Mouse (Mus musculus): ENCODE data around the gene Ift57. TPM values are rescaled to one million over a fixed set of nuclear protein-coding genes. Genes with fewer than 3 reads are reported as not detected.

Ift57 gene
- polyA plus RNA-seq, 1 experiment from 2014 or later, result 23.9 TPM

DNA sequence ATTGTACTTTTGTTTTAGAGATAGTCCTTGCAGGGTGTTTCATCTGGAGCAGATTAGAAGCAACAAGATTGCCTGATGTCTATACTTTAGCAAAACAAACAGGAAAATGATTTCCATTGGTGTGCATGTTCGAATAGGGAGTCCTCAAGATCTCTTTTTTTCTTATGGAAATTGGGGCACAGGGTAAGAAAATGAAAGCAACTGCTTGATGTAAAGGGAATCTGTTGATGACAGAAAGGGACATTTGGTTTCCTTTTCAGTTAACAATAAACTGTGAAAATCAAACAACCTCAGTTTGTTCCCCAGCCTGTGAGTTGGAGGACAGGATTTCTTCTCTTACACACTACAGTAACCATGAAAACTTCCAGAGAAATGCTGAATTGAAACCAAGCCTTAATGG is 53.9 kb downstream of the Ift57 start:
- Histone ChIP-seq H3K36me3 (ENCODE audit: control insufficient read depth, insufficient read depth, low read length) (no peaks in the 10 kb centered on the region), H3K4me1 (ENCODE audit: control insufficient read depth in 2 of 2, insufficient read depth in 2 of 2, low read length in 2 of 2) (0 out of 4 replicates have a peak, but pooled peaks cover 0 to 2% of the 10 kb centered on the region in 2 experiments), H3K4me3 (ENCODE audit: control insufficient read depth in 1 of 2, insufficient read depth in 1 of 2, low read depth in 1 of 2, low read length in 2 of 2) (no peak overlapping the region), H3K4me2 (ENCODE audit: low read length) (no peak overlapping the region), H3K9ac (ENCODE audit: low read length) (no peak overlapping the region), H3K9me3 (ENCODE audit: control insufficient read depth, low read length) (no peaks in the 10 kb centered on the region), H3K27me3 (ENCODE audit: control insufficient read depth, insufficient read depth, low read length) (no peaks in the 10 kb centered on the region), H3K27ac (replicated peaks in 1 of 2; ENCODE audit: control insufficient read depth in 1 of 2, insufficient read depth in 1 of 2, low read depth in 2 of 2, low read length in 2 of 2) (no peak overlapping the region)
- WGBS, result 78% methylated on average over 1 of the region's 1 CpGs
- no peak for ATAC-seq (ENCODE audit: insufficient number of reproducible peaks, insufficient read depth, low FRiP score, low read depth)

- 59% methylated on average over 3 of the region's 3 CpGs for WGBS
These were observed 54.3 kb downstream of the Ift57 start for GRCm38 (mm10) chr16:49753318-49753717.

DNA sequence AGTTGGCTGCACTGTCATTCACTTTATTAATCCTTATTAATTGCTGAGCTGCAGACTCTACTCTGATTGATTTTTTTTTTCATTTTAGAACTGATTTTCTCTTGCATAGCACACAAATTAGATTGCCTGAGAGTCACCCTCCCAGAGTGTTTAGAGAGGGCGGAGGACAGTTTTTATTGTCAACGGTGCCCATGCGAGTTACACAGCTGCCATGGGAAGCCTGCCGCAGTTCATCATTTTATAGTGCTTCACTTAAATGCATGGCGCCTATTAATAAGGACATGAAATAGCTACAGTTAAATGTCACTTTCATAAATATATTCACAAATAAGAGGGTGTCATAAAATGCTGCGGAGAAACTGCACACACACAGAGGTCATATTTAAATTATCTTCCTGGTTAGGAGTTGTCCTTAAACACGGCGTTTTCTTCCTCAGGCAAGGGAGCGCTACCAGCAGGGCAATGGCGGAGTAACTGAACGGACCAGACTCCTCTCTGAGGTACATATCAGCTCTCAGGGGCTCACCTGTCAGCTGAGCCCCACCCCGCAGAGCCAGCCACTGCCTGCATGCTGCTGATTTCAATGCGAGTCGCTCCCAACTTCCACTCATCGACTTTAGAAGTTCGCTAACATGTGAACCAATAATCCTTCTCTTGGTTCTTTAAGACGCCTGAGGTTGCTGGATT is 61.6 kb downstream of the Ift57 start:
- Histone ChIP-seq H3K9me3 (ENCODE audit: control insufficient read depth, low read length) (no peaks in the 10 kb centered on the region), H3K4me2 (ENCODE audit: low read length) (peak overlapping the region; percentile 54), H3K9ac (ENCODE audit: low read length) (no peak overlapping the region), H3K36me3 (ENCODE audit: control insufficient read depth, insufficient read depth, low read length) (no peaks in the 10 kb centered on the region), H3K4me1 (ENCODE audit: control insufficient read depth in 2 of 2, insufficient read depth in 2 of 2, low read length in 2 of 2) (peaks cover 2 to 15% of the 10 kb centered on the region in 2 experiments; a peak in 3 of 4 replicates), H3K27me3 (ENCODE audit: control insufficient read depth, insufficient read depth, low read length) (no peaks in the 10 kb centered on the region), H3K4me3 (ENCODE audit: control insufficient read depth in 1 of 2, insufficient read depth in 1 of 2, low read depth in 1 of 2, low read length in 2 of 2) (peak overlapping the region in 1 of 2 experiments; percentile 14; a peak in 1 of 4 replicates), H3K27ac (replicated peaks in 1 of 2; ENCODE audit: control insufficient read depth in 1 of 2, insufficient read depth in 1 of 2, low read depth in 2 of 2, low read length in 2 of 2) (no peak overlapping the region)
- WGBS, result 53% methylated on average over 17 of the region's 17 CpGs
- no peak for ATAC-seq (ENCODE audit: insufficient number of reproducible peaks, insufficient read depth, low FRiP score, low read depth)

More at GRCm38 (mm10) chr16:49753318-49753717, 54.3 kb downstream of the Ift57 start:
- Histone ChIP-seq H3K9ac (ENCODE audit: low read length) (no peak overlapping the region), H3K27me3 (ENCODE audit: control insufficient read depth, insufficient read depth, low read length) (no peaks in the 10 kb centered on the region), H3K4me1 (ENCODE audit: control insufficient read depth in 2 of 2, insufficient read depth in 2 of 2, low read length in 2 of 2) (0 out of 4 replicates have a peak, but pooled peaks cover 0 to 2% of the 10 kb centered on the region in 2 experiments), H3K4me2 (ENCODE audit: low read length) (no peak overlapping the region), H3K4me3 (ENCODE audit: control insufficient read depth in 1 of 2, insufficient read depth in 1 of 2, low read depth in 1 of 2, low read length in 2 of 2) (no peak overlapping the region), H3K27ac (replicated peaks in 1 of 2; ENCODE audit: control insufficient read depth in 1 of 2, insufficient read depth in 1 of 2, low read depth in 2 of 2, low read length in 2 of 2) (no peak overlapping the region), H3K36me3 (ENCODE audit: control insufficient read depth, insufficient read depth, low read length) (no peaks in the 10 kb centered on the region), H3K9me3 (ENCODE audit: control insufficient read depth, low read length) (no peaks in the 10 kb centered on the region)
- no peak for ATAC-seq (ENCODE audit: insufficient number of reproducible peaks, insufficient read depth, low FRiP score, low read depth)

- Histone ChIP-seq H3K4me2 (ENCODE audit: low read length) (no peak overlapping the region), H3K9ac (ENCODE audit: low read length) (no peak overlapping the region), H3K27me3 (ENCODE audit: control insufficient read depth, insufficient read depth, low read length) (no peaks in the 10 kb centered on the region), H3K36me3 (ENCODE audit: control insufficient read depth, insufficient read depth, low read length) (no peaks in the 10 kb centered on the region), H3K4me3 (ENCODE audit: control insufficient read depth in 1 of 2, insufficient read depth in 1 of 2, low read depth in 1 of 2, low read length in 2 of 2) (no peak overlapping the region), H3K9me3 (ENCODE audit: control insufficient read depth, low read length) (no peaks in the 10 kb centered on the region), H3K4me1 (ENCODE audit: control insufficient read depth in 2 of 2, insufficient read depth in 2 of 2, low read length in 2 of 2) (peaks cover 2 to 15% of the 10 kb centered on the region in 2 experiments; a peak in 3 of 4 replicates), H3K27ac (replicated peaks in 1 of 2; ENCODE audit: control insufficient read depth in 1 of 2, insufficient read depth in 1 of 2, low read depth in 2 of 2, low read length in 2 of 2) (no peak overlapping the region)
- 70% methylated on average over 5 of the region's 5 CpGs for WGBS
- no peak for ATAC-seq (ENCODE audit: insufficient number of reproducible peaks, insufficient read depth, low FRiP score, low read depth)
These were observed 62.9 kb downstream of the Ift57 start for GRCm38 (mm10) chr16:49761981-49762380.

GRCm38 (mm10) chr16:49766326-49766725 is 67.3 kb downstream of the Ift57 start:
- no peak for ATAC-seq (ENCODE audit: insufficient number of reproducible peaks, insufficient read depth, low FRiP score, low read depth)
- H3K4me2 ChIP-seq (ENCODE audit: low read length), result no peak overlapping the region
- WGBS, result 49% methylated on average over 3 of the region's 3 CpGs
- no peaks in the 10 kb centered on the region for H3K9me3 ChIP-seq (ENCODE audit: control insufficient read depth, low read length)
- H3K9ac ChIP-seq (ENCODE audit: low read length), result no peak overlapping the region
- H3K4me3 ChIP-seq (ENCODE audit: control insufficient read depth in 1 of 2, insufficient read depth in 1 of 2, low read depth in 1 of 2, low read length in 2 of 2), result no peak overlapping the region
- no peaks in the 10 kb centered on the region for H3K27me3 ChIP-seq (ENCODE audit: control insufficient read depth, insufficient read depth, low read length)
- H3K36me3 ChIP-seq (ENCODE audit: control insufficient read depth, insufficient read depth, low read length), result no peaks in the 10 kb centered on the region
- no peak overlapping the region for H3K27ac ChIP-seq (replicated peaks in 1 of 2; ENCODE audit: control insufficient read depth in 1 of 2, insufficient read depth in 1 of 2, low read depth in 2 of 2, low read length in 2 of 2)
- peaks cover 0 to 8% of the 10 kb centered on the region in 2 experiments; a peak in 1 of 4 replicates for H3K4me1 ChIP-seq (ENCODE audit: control insufficient read depth in 2 of 2, insufficient read depth in 2 of 2, low read length in 2 of 2)

DNA sequence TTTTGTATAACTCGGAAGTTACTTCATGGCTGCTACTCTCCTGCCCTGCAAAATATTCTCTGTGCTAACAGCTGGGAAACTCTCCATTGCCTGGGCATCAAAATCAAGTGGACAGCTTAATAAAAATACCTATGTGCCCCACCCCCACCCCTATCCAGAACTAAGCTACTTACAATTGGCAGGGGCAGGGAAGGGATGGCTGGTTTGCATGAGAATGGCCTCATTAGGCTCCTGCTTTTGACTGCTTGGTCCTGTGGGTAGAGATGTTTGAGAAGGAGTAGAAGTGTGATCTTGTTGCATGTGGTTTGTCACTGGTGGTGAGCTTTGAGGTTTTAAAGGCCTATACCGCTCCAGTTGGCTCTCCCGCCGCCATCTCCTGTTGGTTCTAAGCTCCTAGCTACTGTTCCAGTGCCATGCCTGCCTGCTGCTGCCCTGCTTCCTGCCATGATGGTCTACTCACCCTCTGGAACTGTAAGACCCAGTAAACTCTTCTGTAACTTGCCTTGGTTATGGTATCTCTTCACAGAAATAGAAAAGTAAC is 69.5 kb downstream of the Ift57 start:
- H3K9ac ChIP-seq (ENCODE audit: low read length), result no peak overlapping the region
- WGBS, result 95% methylated on average over 4 of the region's 4 CpGs
- no peaks in the 10 kb centered on the region for H3K27me3 ChIP-seq (ENCODE audit: control insufficient read depth, insufficient read depth, low read length)
- ATAC-seq (ENCODE audit: insufficient number of reproducible peaks, insufficient read depth, low FRiP score, low read depth), result no peak
- H3K27ac ChIP-seq (replicated peaks in 1 of 2; ENCODE audit: control insufficient read depth in 1 of 2, insufficient read depth in 1 of 2, low read depth in 2 of 2, low read length in 2 of 2), result no peak overlapping the region
- no peak overlapping the region for H3K4me2 ChIP-seq (ENCODE audit: low read length)
- H3K4me1 ChIP-seq (ENCODE audit: control insufficient read depth in 2 of 2, insufficient read depth in 2 of 2, low read length in 2 of 2), result no peaks in the 10 kb centered on the region
- no peak overlapping the region for H3K4me3 ChIP-seq (ENCODE audit: control insufficient read depth in 1 of 2, insufficient read depth in 1 of 2, low read depth in 1 of 2, low read length in 2 of 2)
- no peaks in the 10 kb centered on the region for H3K9me3 ChIP-seq (ENCODE audit: control insufficient read depth, low read length)
- no peaks in the 10 kb centered on the region for H3K36me3 ChIP-seq (ENCODE audit: control insufficient read depth, insufficient read depth, low read length)

GRCm38 (mm10) chr16:49769831-49770261 is 70.8 kb downstream of the Ift57 start:
- Histone ChIP-seq H3K9ac (ENCODE audit: low read length) (no peak overlapping the region), H3K4me2 (ENCODE audit: low read length) (no peak overlapping the region), H3K9me3 (ENCODE audit: control insufficient read depth, low read length) (no peaks in the 10 kb centered on the region), H3K36me3 (ENCODE audit: control insufficient read depth, insufficient read depth, low read length) (no peaks in the 10 kb centered on the region), H3K4me3 (ENCODE audit: control insufficient read depth in 1 of 2, insufficient read depth in 1 of 2, low read depth in 1 of 2, low read length in 2 of 2) (no peak overlapping the region), H3K27ac (replicated peaks in 1 of 2; ENCODE audit: control insufficient read depth in 1 of 2, insufficient read depth in 1 of 2, low read depth in 2 of 2, low read length in 2 of 2) (no peak overlapping the region), H3K4me1 (ENCODE audit: control insufficient read depth in 2 of 2, insufficient read depth in 2 of 2, low read length in 2 of 2) (no peaks in the 10 kb centered on the region), H3K27me3 (ENCODE audit: control insufficient read depth, insufficient read depth, low read length) (no peaks in the 10 kb centered on the region)
- 58% methylated on average over 2 of the region's 2 CpGs for WGBS
- no peak for ATAC-seq (ENCODE audit: insufficient number of reproducible peaks, insufficient read depth, low FRiP score, low read depth)

Measured in heart, embryonic 14.5 days (tissue).